Mouse (Mus musculus): ENCODE data around the gene Ctsk. TPM values are rescaled to one million over a fixed set of nuclear protein-coding genes. Genes with fewer than 3 reads are reported as not detected.

The Ctsk gene
- polyA plus RNA-seq, 1 experiment from 2014 or later: 15.1 TPM

DNA sequence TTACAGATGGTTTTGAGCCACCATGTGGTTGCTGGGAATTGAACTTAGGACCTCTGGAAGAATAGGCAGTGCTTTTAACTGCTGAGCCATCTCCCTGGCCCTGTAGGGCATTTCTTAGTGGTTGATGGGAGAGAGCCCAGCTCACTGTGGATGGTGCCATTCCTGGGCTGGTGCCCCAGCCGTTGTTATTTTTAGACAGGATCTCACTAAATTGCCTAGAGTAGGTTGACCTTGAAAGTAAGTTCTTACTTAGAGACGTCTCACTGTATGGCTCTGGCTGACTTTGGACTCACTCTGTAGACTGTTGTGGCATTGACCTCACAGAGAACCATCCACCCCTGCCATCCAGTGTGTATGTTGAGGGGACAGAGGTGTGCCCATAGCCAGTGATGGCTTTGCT is 827 bp upstream of the Ctsk start:
- Histone ChIP-seq H3K27ac (ENCODE audit: poor library complexity, severe bottlenecking) (peak overlapping the region; percentile 62), H3K9ac (no peak overlapping the region), H3K4me2 (peak overlapping the region; percentile 29; the same call in 1 of the 2 replicates), H3K9me3 (replicated peaks) (no peaks in the 10 kb centered on the region), H3K36me3 (peaks cover 38% of the 10 kb centered on the region), H3K4me3 (no peak overlapping the region), H3K4me1 (replicated peaks) (peaks cover 23% of the 10 kb centered on the region), H3K27me3 (replicated peaks) (no peaks in the 10 kb centered on the region)
- no peak for ATAC-seq (ENCODE audit: insufficient number of reproducible peaks, low FRiP score)
- 46% methylated on average over 2 of the region's 2 CpGs for WGBS

DNA sequence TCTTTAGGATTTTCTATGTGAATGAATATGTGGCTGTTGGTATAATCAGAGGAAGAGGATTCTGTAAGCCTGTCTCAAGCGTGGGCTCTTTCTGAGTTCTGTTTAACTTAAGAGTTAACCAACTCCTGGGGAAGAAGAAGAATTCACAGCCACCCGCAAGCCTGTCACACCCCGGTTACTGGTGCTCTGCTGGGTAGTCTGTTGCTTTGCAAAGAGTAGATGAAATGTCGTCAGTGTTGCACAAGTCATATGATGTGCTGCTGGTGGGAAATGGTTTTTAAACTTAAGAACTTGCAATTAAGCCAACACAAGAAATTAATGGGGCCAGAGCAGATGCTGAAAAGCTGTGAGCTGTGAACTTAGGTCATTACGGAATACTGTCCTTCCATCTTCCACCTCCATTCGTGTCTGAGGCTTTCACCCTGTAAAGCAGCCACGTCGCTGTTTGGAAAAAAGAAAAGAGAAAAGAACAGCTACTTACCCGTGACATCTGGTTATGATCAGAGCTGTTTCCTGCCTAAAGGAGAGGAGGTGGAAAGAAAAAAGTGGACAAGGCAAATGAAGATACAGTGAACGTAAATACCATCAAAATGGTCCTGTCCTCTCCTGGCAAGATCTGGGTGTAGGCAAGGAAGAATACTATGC is 562 bp downstream of the Ctsk start:
- Histone ChIP-seq H3K4me1 (replicated peaks) (peaks cover 23% of the 10 kb centered on the region), H3K4me2 (peak overlapping the region; percentile 57), H3K4me3 (peak overlapping the region; percentile 38), H3K27ac (ENCODE audit: poor library complexity, severe bottlenecking) (peak overlapping the region; percentile 51; the same call in 1 of the 2 replicates), H3K27me3 (replicated peaks) (no peaks in the 10 kb centered on the region), H3K36me3 (peaks cover 32% of the 10 kb centered on the region), H3K9me3 (replicated peaks) (no peaks in the 10 kb centered on the region), H3K9ac (peak overlapping the region; percentile 28; the same call in 1 of the 2 replicates)
- 39% methylated on average over 10 of the region's 10 CpGs for WGBS
- no peak for ATAC-seq (ENCODE audit: insufficient number of reproducible peaks, low FRiP score)

DNA sequence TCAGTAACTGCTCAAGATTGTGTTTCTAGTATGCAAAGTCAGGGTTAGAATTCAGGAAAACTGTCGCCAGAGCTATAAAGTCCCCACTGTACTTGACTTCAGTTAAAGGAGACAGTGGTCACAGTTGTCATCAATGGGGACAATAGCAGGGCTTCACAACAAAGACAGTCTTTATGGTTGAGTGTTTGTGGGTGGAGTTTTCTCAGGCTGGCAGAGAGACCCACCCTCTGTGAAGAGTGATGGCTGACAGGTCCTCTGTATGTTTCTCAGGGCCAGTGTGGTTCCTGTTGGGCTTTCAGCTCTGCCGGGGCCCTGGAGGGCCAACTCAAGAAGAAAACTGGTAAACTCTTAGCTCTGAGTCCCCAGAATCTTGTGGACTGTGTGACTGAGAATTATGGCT is 3.3 kb downstream of the Ctsk start:
- 59% methylated on average over 2 of the region's 2 CpGs for WGBS
- no peak for ATAC-seq (ENCODE audit: insufficient number of reproducible peaks, low FRiP score)

DNA sequence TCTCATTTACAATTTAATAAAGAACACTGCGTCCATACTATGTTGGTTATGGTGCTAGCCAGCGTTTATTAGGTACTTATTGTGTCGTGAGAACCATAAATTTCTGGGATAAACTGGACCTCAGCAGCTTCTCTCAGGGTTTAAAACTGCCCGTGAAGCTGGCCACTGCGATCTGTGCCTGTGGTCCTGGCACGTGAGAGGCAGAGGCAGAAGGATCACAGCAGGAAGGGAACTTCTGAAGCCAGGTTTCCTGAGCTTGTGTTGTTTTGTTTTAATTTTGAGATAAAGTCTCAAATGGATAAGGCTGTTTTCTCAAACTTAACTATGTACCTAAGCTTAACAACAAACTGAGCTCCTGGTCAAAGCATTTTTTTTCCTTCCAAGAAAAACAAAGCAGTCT is 10.3 kb downstream of the Ctsk start:
- no peak overlapping the region for H3K9ac ChIP-seq
- no peaks in the 10 kb centered on the region for H3K27me3 ChIP-seq (replicated peaks)
- no peaks in the 10 kb centered on the region for H3K4me1 ChIP-seq (replicated peaks)
- no peak for ATAC-seq (ENCODE audit: insufficient number of reproducible peaks, low FRiP score)
- 52% methylated on average over 6 of the region's 6 CpGs for WGBS
- H3K27ac ChIP-seq (ENCODE audit: poor library complexity, severe bottlenecking): no peak overlapping the region
- no peaks in the 10 kb centered on the region for H3K9me3 ChIP-seq (replicated peaks)
- H3K36me3 ChIP-seq: peaks cover 14% of the 10 kb centered on the region
- H3K4me2 ChIP-seq: no peak overlapping the region
- no peak overlapping the region for H3K4me3 ChIP-seq

More for the DNA sequence above, 3.3 kb downstream of the Ctsk start:
- no peak overlapping the region for H3K4me2 ChIP-seq
- no peak overlapping the region for H3K27ac ChIP-seq (ENCODE audit: poor library complexity, severe bottlenecking)
- H3K27me3 ChIP-seq (replicated peaks): no peaks in the 10 kb centered on the region
- H3K4me3 ChIP-seq: no peak overlapping the region
- no peak overlapping the region for H3K9ac ChIP-seq
- H3K4me1 ChIP-seq (replicated peaks): peaks cover 23% of the 10 kb centered on the region
- no peaks in the 10 kb centered on the region for H3K9me3 ChIP-seq (replicated peaks)
- peaks cover 18% of the 10 kb centered on the region for H3K36me3 ChIP-seq

DNA sequence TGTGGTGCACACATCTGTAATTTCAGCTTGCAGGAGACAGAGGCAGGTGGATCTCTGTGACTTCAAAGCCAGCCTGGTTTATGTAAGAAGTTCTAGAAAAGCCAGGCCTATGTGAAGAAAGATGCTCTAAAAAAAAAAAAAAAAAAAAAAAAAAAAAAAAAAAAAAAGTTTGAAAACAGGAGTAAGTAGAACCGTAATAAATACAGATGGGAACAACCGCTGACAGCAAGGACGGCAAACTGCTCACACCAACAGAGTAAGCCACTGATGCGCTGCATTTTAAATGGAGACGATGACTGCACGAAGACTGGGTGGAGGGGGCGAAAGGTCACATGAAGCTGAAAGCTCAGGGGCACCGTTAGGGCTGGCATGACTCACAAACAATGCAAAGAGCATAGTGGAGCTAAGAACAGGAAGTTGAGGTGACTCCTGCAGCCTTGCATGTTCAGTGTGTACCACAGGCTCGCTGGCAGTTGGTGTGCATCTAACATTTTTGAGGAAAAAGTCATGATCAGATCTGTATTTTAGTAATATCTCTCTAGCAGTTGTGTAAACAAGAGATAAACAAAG is 12.6 kb downstream of the Ctsk start:
- no peak for ATAC-seq (ENCODE audit: insufficient number of reproducible peaks, low FRiP score)
- no peak overlapping the region for H3K4me2 ChIP-seq
- no peak overlapping the region for H3K9ac ChIP-seq
- H3K27me3 ChIP-seq (replicated peaks): no peaks in the 10 kb centered on the region
- H3K4me3 ChIP-seq: no peak overlapping the region
- H3K4me1 ChIP-seq (replicated peaks): no peaks in the 10 kb centered on the region
- H3K36me3 ChIP-seq: peaks cover 8% of the 10 kb centered on the region
- 78% methylated on average over 9 of the region's 9 CpGs for WGBS
- H3K9me3 ChIP-seq (replicated peaks): no peaks in the 10 kb centered on the region
- H3K27ac ChIP-seq (ENCODE audit: poor library complexity, severe bottlenecking): no peak overlapping the region

DNA sequence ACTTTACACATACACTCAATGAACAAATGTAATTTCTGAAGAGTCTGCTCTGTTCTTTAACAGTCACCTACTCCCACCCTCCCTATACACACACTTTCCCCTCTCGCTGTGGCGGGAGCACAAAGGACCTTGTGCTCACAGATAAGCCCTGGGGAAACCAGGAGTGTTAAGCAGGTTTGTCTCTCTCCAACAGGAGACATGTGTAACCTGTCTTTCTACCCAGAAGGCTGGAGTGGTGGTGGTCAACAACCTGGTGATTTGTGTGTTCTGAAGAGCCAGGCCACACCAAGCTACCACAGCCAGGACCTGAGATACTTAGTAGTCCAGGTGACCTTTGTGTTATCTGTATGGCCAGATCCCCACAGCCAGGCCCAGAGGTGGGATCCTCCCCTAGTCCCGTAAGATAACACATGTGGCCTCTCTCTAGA is 17.6 kb downstream of the Ctsk start:
- no peak overlapping the region for H3K4me2 ChIP-seq
- no peaks in the 10 kb centered on the region for H3K9me3 ChIP-seq (replicated peaks)
- no peak overlapping the region for H3K9ac ChIP-seq
- no peaks in the 10 kb centered on the region for H3K27me3 ChIP-seq (replicated peaks)
- H3K4me1 ChIP-seq (replicated peaks): peaks cover 6% of the 10 kb centered on the region
- peak; percentile 78 for ATAC-seq (ENCODE audit: insufficient number of reproducible peaks, low FRiP score)
- 67% methylated on average over 3 of the region's 3 CpGs for WGBS
- no peak overlapping the region for H3K4me3 ChIP-seq
- H3K27ac ChIP-seq (ENCODE audit: poor library complexity, severe bottlenecking): peak overlapping the region; percentile 35; the same call in 1 of the 2 replicates
- H3K36me3 ChIP-seq: no peaks in the 10 kb centered on the region

DNA sequence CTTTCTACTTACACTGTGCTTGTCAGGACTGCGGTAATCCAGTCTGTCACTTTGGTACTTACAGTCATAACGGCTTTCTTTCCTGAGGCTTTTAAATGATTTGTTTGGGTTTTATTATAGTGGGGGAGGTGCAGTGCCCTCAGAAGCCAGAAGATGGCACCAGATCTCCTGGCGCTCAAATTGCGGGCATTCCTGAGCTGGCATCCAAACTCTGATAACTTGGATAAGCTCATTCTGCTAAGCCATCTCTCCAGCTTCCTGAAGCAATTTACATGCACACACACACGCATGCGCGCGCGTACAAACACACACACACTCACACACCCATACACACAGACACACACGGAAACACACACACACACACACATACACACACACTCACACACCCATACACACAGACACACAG is 18.4 kb downstream of the Ctsk start:
- H3K9ac ChIP-seq: no peak overlapping the region
- ATAC-seq (ENCODE audit: insufficient number of reproducible peaks, low FRiP score): 0 out of 2 replicates have a peak, but pooled peaks have one; percentile 10
- H3K27me3 ChIP-seq (replicated peaks): no peaks in the 10 kb centered on the region
- 20% methylated on average over 10 of the region's 10 CpGs for WGBS
- H3K4me2 ChIP-seq: peak overlapping the region; percentile 37
- peaks cover 6% of the 10 kb centered on the region for H3K4me1 ChIP-seq (replicated peaks)
- no peaks in the 10 kb centered on the region for H3K9me3 ChIP-seq (replicated peaks)
- no peak overlapping the region for H3K4me3 ChIP-seq
- 0 out of 2 replicates have a peak overlapping the region, but pooled peaks have one; percentile 18 for H3K27ac ChIP-seq (ENCODE audit: poor library complexity, severe bottlenecking)
- no peaks in the 10 kb centered on the region for H3K36me3 ChIP-seq

DNA sequence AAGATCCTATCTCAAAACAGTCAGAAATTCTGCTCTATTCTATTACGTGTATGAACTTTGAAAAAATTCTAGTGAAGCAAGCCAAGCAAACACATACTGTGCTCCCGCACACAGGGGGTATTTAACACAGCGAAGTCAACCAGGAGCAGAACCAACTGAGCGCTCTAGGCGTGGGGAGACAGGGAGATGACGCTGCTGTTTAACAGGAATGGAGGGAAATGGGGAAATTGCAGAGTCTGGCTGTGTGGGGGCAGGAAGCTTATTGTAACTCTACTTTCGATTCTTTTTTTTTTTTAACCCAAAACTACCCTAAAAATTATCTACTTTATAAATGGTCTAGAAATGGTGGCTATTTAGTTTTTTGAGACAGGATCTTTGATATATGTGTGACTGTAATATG is 19.8 kb downstream of the Ctsk start:
- Histone ChIP-seq H3K4me1 (replicated peaks) (peaks cover 10% of the 10 kb centered on the region), H3K27ac (ENCODE audit: poor library complexity, severe bottlenecking) (peak overlapping the region; percentile 54), H3K9me3 (replicated peaks) (no peaks in the 10 kb centered on the region), H3K9ac (no peak overlapping the region), H3K36me3 (no peaks in the 10 kb centered on the region), H3K4me2 (no peak overlapping the region), H3K4me3 (no peak overlapping the region), H3K27me3 (replicated peaks) (no peaks in the 10 kb centered on the region)
- WGBS: 72% methylated on average over 7 of the region's 7 CpGs
- ATAC-seq (ENCODE audit: insufficient number of reproducible peaks, low FRiP score): 0 out of 2 replicates have a peak, but pooled peaks have one; percentile 48

DNA sequence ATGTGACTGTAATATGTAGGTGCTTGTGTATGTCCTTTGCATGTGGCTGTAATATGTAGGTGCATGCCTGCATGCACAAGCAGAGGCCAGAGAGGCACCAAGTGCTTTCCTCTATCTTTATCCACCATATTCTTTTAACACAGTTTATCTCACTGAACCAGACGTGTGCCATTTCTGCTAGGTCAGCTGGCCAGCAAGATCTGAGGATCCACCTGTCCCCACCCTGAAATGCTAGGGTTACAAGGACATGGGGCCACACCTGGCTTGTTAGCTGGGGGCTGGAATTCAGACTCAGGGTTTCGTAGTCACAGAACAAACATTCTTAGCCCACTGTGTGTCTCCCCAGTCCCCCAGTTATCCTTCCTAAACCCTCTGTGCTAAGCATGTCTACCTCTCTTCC is 20.3 kb downstream of the Ctsk start:
- H3K36me3 ChIP-seq: no peaks in the 10 kb centered on the region

DNA sequence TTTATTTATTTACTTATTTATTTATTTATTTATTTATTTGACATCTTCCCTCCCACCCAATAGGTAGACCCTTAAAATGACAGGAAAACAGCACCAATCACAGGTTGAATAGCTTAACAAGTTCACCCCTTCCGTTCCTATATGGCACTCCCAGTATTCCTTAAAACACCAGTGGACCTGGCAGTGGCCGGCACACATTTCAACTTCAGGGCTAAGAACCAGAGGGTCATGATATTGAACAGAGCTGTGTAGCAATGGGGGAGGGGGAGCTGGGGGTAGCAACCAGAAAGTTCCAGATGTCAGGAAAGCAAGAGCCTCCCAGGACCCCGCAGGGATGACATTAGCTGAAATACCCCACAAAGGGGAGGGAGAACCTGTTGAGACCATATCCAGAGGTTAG is 21.0 kb downstream of the Ctsk start:
- Histone ChIP-seq H3K4me3 (no peak overlapping the region), H3K9ac (no peak overlapping the region), H3K27ac (ENCODE audit: poor library complexity, severe bottlenecking) (no peak overlapping the region), H3K4me1 (replicated peaks) (peaks cover 10% of the 10 kb centered on the region), H3K36me3 (no peaks in the 10 kb centered on the region), H3K9me3 (replicated peaks) (no peaks in the 10 kb centered on the region), H3K4me2 (no peak overlapping the region), H3K27me3 (replicated peaks) (no peaks in the 10 kb centered on the region)
- no peak for ATAC-seq (ENCODE audit: insufficient number of reproducible peaks, low FRiP score)
- WGBS: 77% methylated on average over 3 of the region's 3 CpGs

More for the DNA sequence above, 20.3 kb downstream of the Ctsk start:
- no peaks in the 10 kb centered on the region for H3K27me3 ChIP-seq (replicated peaks)
- ATAC-seq (ENCODE audit: insufficient number of reproducible peaks, low FRiP score): peak; percentile 86
- no peaks in the 10 kb centered on the region for H3K9me3 ChIP-seq (replicated peaks)
- 0 out of 2 replicates have a peak overlapping the region, but pooled peaks have one; percentile 23 for H3K27ac ChIP-seq (ENCODE audit: poor library complexity, severe bottlenecking)
- no peak overlapping the region for H3K4me2 ChIP-seq
- 60% methylated on average over 2 of the region's 2 CpGs for WGBS
- H3K4me1 ChIP-seq (replicated peaks): peaks cover 10% of the 10 kb centered on the region
- H3K9ac ChIP-seq: no peak overlapping the region
- no peak overlapping the region for H3K4me3 ChIP-seq

DNA sequence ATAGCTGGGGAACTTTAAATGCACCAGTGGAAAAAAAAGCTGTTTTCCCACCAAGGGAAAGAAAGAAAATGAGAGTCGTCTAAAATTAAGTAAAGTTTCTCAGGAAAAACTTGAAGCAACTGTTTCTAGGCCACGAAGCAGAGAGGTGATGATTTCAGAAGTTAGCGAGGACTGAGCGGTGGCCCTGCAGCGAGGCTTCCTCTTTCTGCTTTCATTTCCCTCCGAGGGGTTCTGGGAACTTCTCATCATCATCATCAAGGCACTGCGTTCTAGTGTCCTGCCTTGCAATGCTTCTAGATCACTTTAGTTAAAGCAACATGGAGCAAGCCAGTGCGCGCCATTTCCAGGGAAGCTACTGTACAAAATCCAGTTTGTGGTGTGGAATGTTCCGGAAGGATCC is 22.1 kb downstream of the Ctsk start:
- no peaks in the 10 kb centered on the region for H3K9me3 ChIP-seq (replicated peaks)
- H3K4me3 ChIP-seq: no peak overlapping the region
- no peaks in the 10 kb centered on the region for H3K36me3 ChIP-seq
- no peak for ATAC-seq (ENCODE audit: insufficient number of reproducible peaks, low FRiP score)
- no peak overlapping the region for H3K9ac ChIP-seq
- peaks cover 10% of the 10 kb centered on the region for H3K4me1 ChIP-seq (replicated peaks)
- 86% methylated on average over 10 of the region's 10 CpGs for WGBS
- no peaks in the 10 kb centered on the region for H3K27me3 ChIP-seq (replicated peaks)
- H3K4me2 ChIP-seq: no peak overlapping the region
- no peak overlapping the region for H3K27ac ChIP-seq (ENCODE audit: poor library complexity, severe bottlenecking)
